Mouse (Mus musculus): ENCODE data around the gene Klf11.

DNA sequence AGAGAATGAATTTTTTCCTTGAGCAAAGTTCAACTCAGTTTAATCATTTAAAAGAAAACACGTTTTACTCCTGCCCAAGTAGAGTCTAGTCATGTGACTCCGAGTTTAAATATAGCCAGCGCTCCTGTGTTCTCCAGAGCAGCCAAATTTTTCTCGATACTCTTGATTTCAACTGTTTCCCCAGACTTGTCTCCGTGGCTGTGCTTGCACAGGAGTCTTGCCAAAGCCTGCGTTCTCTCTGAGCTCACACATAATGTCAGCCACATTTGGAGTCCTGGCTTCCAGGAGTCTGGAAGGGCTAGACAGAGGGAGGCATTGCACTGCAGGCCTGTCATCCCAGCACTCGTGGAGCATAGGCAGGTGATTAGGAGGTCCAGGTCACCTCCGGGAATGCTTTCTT lies 31.5 kb downstream of the Klf11 start:
- TF ChIP-seq CTCF (IDR thresholded peaks at IDR 0.05; ENCODE audit: low read depth, low read length): no peak
- TF ChIP-seq POLR2A (IDR thresholded peaks at IDR 0.05; ENCODE audit: borderline replicate concordance, low read depth, low read length): no peak

Measured in bone marrow macrophage, adult 2 months (primary cell).